Mouse (Mus musculus) layer of hippocampus, adult 11-12 months (tissue): Measurements from ENCODE around the gene Vav1.
"Not testable (repeated sequence)": the region's sequence is repeated elsewhere in the genome, so short reads cannot be mapped to it uniquely, and the experiment has no call there.

Experiments
- DNase-seq: peaks from one replicate; pipeline ENCODE4 v3.0.0; 2022; ENCODE audit warnings: low spot score

Vav1 gene

GRCm38 (mm10) chr17:57280411-57280810 lies 1.5 kb downstream of the Vav1 start:
- DNase-seq, result peak; percentile 25

GRCm38 (mm10) chr17:57283906-57284305 lies 5.0 kb downstream of the Vav1 start:
- DNase-seq, result no peak

GRCm38 (mm10) chr17:57285077-57285476 lies 6.2 kb downstream of the Vav1 start:
- no peak for DNase-seq

GRCm38 (mm10) chr17:57286718-57287355 lies 7.9 kb downstream of the Vav1 start:
- no peak for DNase-seq

GRCm38 (mm10) chr17:57289252-57289651 lies 10.4 kb downstream of the Vav1 start:
- no peak for DNase-seq

GRCm38 (mm10) chr17:57290001-57290670 lies 11.2 kb downstream of the Vav1 start:
- DNase-seq, result peak; percentile 43

- no peak for DNase-seq
Measured at GRCm38 (mm10) chr17:57290671-57291055, 11.8 kb downstream of the Vav1 start.

- no peak for DNase-seq
Measured at GRCm38 (mm10) chr17:57292302-57292701, 13.4 kb downstream of the Vav1 start.

- no peak for DNase-seq
Measured at GRCm38 (mm10) chr17:57292968-57293367, 14.1 kb downstream of the Vav1 start.

GRCm38 (mm10) chr17:57295935-57296334 lies 17.0 kb downstream of the Vav1 start:
- no peak for DNase-seq

GRCm38 (mm10) chr17:57297040-57297439 lies 18.1 kb downstream of the Vav1 start:
- DNase-seq, result no peak

- DNase-seq, result no peak
Measured at GRCm38 (mm10) chr17:57305593-57305992, 26.7 kb downstream of the Vav1 start.

- no peak for DNase-seq
Measured at GRCm38 (mm10) chr17:57307074-57307473, 28.2 kb downstream of the Vav1 start.

- no peak for DNase-seq
Measured at GRCm38 (mm10) chr17:57311801-57312200, 32.9 kb downstream of the Vav1 start.

- no peak for DNase-seq
Measured at GRCm38 (mm10) chr17:57327615-57328014, 48.7 kb downstream of the Vav1 start.

GRCm38 (mm10) chr17:57328944-57329343 lies 50.0 kb downstream of the Vav1 start:
- no peak for DNase-seq

- no peak for DNase-seq
Measured at GRCm38 (mm10) chr17:57330993-57331392, 52.1 kb downstream of the Vav1 start.

GRCm38 (mm10) chr17:57332241-57332640 lies 53.3 kb downstream of the Vav1 start:
- DNase-seq, result no peak

- no peak for DNase-seq
Measured at GRCm38 (mm10) chr17:57334001-57334760, 55.3 kb downstream of the Vav1 start.

- peak; percentile 82 for DNase-seq
Measured at GRCm38 (mm10) chr17:57334761-57335150, 55.9 kb downstream of the Vav1 start.

GRCm38 (mm10) chr17:57335194-57335593 lies 56.3 kb downstream of the Vav1 start:
- DNase-seq, result not testable (repeated sequence)

- peak; percentile 95 for DNase-seq
Measured at GRCm38 (mm10) chr17:57335673-57336303, 56.9 kb downstream of the Vav1 start.

GRCm38 (mm10) chr17:57337996-57338395 lies 59.1 kb downstream of the Vav1 start:
- DNase-seq, result no peak
